Mouse (Mus musculus): ENCODE data around the gene Bcl3.

GRCm38 (mm10) chr7:19818440-19818839, 4.1 kb downstream of the Bcl3 start:
- TF ChIP-seq CTCF (IDR thresholded peaks at IDR 0.05; ENCODE audit: low read depth) (no peak), EP300 (IDR thresholded peaks at IDR 0.05; ENCODE audit: low read depth) (no peak)
